Mouse (Mus musculus): ENCODE results near the gene Atp5c1.

The Atp5c1 gene

DNA sequence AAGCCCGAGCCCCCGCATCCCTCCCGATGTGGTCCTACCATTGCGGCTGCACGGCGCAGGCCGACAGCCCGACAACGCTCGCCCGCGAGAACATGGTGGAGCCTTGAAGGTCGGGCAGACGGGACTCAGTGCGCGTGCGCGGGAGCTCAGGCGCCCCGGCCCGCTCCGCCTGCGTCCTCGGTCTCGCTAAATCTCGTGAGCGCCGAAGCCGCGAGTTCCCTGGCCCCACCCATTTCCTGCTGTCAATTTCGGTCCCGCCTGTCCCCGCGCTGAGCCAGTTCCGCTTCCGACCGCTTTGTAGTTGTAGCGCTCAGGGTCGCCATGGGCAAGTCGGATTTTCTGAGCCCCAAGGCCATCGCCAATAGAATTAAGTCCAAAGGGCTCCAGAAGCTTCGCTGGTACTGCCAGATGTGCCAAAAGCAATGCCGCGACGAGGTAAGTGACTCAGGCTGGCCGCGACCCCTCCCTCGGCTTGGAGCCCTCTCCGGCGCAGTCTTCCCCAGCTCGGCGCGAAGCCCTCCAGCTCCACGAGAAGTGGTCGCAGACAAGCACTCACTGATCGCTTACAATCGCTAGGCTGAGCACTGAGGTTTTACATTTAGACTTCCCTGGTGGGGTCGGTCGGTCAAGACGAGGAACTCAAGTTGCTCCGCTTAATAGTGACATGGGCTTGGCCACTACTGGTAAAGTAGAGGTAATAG, at the start of gene Atp5c1, which contains the start of gene Kin:
TSS of gene Atp5c1 (minus strand) at position 201 of the 701 bp plus-strand sequence.
TSS of gene Kin (plus strand) at position 284 of the 701 bp plus-strand sequence.
- CTCF ChIA-PET, result interaction anchor here (0.5 to 0.7 kb wide), 2 partner anchors 16 to 216 kb away, joined by 3 read pairs; no protein-coding TSS in a partner anchor

DNA sequence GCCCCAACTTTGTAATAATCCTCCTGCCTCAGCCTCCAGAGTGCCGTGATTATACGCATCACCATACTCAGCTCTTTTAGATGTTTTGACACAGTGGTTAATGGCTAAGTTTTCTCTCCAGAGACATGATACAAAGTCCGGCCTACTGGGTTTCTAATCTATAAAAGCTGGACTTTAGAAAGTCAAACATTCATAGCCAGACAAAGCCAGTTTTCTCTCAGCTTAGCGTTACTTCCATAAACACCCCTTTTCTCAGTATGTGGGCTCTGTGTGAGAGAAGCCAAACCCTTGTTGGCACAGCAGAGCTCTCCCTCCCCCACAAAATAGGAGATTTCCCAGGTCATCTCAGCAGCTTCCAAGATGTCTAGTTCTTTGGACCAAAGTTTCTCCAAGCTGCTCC, 48.3 kb upstream of the Atp5c1 start:
- CTCF ChIA-PET, result no interaction called here

DNA sequence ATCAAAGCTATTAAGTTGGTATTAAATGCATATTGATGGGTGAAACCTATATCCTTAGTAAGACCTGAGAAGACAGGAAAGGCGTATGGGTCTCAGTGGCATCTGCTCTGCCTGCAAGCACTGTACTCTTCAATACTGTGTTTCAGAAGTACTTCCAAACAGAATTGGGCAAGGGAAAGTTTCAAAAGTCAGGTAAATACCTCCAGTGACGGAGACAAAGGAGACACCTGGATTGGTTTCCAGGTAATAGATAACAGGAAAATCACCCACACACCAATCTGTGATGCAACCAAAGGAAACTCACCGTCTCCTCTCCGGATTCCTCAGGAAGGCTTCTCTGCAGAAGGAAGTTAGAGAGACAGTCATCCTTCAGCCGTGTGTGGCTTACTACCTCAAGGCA, 47.2 kb upstream of the Atp5c1 start:
- CTCF ChIA-PET, result no interaction called here

DNA sequence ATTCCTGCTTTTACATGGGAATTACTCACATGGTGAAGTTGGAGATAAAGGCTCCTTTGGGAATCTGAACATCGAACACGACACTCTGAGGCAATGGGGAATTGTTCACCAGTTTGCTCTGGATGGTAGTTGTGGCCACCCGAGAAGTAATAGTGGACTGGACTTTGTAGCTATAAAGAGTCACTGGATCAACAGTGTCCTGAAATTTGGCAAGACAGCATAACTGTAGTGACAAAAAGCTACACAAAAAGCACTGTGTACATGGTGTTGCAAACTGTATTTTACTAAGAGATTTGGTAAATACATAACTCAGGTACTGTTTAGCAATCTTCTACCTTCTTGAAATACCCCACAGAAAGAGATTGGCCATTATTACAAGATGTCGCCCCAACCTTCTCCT, 45.8 kb upstream of the Atp5c1 start:
- CTCF ChIA-PET, result no interaction called here

DNA sequence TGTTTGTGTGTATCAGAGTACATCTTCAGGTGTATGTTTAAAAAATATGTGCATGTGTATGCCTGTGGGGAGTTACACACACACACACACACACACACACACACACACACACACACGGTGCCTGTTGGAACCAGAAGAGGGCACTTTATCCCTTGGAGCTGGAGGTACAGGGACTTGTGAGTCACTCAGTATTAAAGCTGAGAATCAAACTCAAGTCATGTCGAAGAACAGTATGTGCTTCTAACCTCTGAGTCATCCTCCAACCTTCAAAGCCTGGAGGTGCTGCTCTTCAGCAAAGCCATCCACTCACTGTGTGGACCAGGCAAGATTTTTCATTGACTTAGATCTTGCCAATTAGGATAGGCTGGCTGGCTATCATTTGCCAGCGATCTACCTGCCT, 41.5 kb upstream of the Atp5c1 start:
- CTCF ChIA-PET, result no interaction called here

GRCm38 (mm10) chr2:10119276-10119675, 39.0 kb upstream of the Atp5c1 start:
- CTCF ChIA-PET, result no interaction called here

DNA sequence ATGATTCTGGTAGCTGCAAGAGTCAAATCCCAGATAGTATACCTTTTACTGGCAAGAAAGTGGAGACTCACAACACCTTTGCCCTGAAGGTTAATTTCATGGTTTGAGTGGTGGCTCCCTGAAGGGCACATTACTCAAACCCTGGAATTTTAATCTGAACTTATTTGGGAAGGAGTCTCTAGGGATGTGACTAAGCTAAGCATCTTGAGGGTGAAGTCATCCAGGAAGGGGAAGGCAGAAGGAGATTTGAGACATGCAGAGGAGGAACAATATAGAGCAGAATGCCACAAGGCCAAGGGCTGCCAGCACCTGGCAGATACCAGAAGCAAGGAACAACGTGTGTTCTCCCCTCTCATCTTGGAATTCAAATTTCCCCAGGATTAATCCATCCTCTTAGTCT, 38.4 kb upstream of the Atp5c1 start:
- CTCF ChIA-PET, result no interaction called here

DNA sequence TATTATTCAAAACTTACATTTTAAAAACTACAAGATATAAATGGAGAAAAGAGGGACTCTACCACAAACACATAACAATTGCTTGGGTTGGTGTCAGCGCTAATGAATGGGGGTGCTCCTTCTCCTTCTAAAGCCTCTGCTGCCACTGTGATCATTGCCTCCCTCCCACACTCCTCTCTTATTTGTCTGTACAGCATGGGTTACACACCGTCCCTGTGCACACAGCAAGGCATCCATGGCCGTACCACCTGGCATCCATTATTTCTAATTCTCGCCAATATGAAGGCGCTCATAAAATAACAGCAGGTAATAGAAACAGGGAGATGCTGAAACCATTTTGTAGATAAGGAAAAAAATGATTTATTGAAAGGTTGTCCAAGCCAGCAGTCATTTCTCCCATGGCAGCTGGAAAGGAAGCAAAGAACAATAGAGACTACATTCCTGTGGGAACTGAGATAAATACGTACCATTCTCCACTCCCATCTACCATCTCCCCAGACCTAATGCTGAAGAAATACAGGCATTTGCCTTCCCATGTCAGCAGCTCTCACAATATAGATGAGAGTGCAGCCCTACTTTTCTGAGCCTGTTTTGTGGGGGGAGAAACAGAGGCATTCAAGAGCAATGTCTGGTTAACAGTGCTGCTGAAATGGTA, 28.4 kb upstream of the Atp5c1 start:
- CTCF ChIA-PET, result no interaction called here

DNA sequence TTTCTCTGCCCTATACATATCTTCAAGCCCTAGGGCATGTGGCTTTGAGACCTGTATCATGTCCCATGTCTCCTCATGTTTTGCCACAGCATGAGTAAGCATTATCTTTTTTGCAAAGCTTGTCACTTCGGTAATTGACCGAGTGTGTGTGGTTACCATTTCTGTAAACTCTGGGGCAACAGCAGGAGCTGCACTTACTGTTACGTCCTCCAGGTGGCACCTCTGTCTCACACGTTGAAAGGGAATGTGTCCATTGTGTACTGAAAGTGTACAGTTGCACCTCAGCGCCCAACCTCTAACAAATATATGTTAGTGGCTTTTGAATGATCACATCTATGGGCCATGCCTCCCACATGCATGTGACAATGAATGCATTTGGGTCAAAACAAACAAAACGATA, 20.9 kb upstream of the Atp5c1 start:
- CTCF ChIA-PET, result interaction anchor here (0.7 to 0.9 kb wide), 3 partner anchors 41 to 189 kb away, joined by 3 read pairs; no protein-coding TSS in a partner anchor

GRCm38 (mm10) chr2:10100471-10100870, 20.2 kb upstream of the Atp5c1 start:
- CTCF ChIA-PET, result interaction anchor here (0.9 kb wide), 1 partner anchor 190 kb away, joined by 3 read pairs; no protein-coding TSS in a partner anchor

DNA sequence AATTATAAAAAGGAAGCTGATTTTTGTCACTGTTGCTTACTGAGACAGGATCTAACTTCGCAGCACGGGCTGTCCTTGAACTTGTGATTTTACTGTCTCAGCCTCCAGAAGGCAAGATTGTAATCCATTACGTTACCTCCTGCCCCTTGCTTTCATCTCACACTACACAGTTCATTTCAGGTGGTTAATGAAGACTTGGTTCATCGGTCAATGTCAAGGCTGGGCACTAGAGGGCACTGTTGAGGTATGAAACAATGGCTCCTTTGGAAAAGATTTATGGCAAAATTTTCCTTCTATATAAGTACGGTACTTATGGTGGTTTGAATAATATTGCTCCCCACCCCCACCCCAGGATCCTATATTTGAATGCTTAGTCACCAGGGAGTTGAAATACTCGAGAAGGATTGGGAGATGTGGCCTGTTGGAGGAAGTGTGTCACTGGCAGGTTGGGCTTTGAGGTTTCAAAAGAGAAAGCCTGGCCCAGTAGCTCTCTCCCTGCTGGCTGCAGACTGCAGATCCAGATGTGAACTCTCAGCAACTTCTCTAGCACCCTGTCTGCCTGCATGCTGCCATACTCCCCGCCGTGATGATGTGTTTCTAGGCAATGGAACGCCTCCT, 18.4 kb upstream of the Atp5c1 start:
- CTCF ChIA-PET, result interaction anchor here (0.6 to 0.9 kb wide), 3 partner anchors 12 to 189 kb away, joined by 3 to 19 read pairs (median 5); no protein-coding TSS in a partner anchor

GRCm38 (mm10) chr2:10094327-10095100, 14.2 kb upstream of the Atp5c1 start:
- CTCF ChIA-PET, result no interaction called here

DNA sequence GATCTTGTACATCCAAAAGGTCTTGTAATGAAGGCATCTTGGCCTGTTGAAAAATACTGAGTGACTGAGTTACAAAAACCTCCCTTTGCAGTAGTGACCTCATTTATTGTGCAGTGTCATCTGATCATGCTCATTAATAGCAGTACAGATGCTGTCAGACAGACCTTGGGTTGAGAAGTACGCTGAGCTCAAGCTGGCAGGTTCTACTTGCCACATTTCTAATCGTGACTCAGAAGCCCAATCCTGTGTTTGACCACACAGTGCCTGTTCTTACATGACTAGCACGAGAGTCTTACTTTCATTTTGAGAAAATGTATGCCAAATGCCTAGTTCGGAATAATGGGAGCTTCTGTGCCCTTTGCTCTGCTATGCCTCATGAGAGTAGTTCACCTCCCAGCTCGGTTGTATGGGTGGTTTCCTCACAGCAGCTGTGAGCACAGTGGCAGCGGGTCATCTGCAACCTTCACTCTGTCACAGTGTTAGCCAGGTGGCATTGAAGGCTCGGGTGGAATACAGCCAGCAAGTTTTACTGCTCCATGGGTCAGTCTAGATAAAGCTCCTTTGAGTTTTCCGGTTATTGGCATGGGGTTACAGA, 7.0 kb upstream of the Atp5c1 start:
- CTCF ChIA-PET, result no interaction called here

- CTCF ChIA-PET, result no interaction called here
Measured at GRCm38 (mm10) chr2:10082737-10083136, 2.4 kb upstream of the Atp5c1 start.

GRCm38 (mm10) chr2:10081453-10082080, 1.3 kb upstream of the Atp5c1 start:
- CTCF ChIA-PET, result no interaction called here

GRCm38 (mm10) chr2:10079745-10080309, 483 bp downstream of the Atp5c1 start:
- CTCF ChIA-PET, result interaction anchor here (0.7 kb wide), 1 partner anchor 217 kb away, joined by 3 read pairs; no protein-coding TSS in a partner anchor

DNA sequence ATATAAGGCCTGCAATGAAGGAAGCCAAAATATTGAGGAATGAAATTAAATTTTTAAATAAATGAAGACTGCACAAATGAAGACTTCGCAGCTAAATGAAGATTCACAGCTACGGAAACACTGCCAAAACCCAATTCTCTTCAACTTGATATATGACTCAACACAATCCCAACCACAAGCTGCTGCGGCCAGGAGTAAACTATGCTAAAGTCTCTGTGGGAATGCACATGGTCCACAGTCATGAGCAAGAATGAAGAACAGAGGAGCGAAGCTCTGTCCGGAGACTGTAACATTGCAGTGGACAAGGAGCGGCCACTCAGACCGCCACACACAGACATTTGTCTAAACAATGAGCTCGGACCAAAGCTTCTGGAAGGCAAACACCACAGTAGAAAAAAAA, 3.6 kb downstream of the Atp5c1 start:
- CTCF ChIA-PET, result no interaction called here

GRCm38 (mm10) chr2:10074470-10074869, 5.8 kb downstream of the Atp5c1 start:
- CTCF ChIA-PET, result no interaction called here

GRCm38 (mm10) chr2:10071751-10072150, 8.6 kb downstream of the Atp5c1 start:
- CTCF ChIA-PET, result no interaction called here

DNA sequence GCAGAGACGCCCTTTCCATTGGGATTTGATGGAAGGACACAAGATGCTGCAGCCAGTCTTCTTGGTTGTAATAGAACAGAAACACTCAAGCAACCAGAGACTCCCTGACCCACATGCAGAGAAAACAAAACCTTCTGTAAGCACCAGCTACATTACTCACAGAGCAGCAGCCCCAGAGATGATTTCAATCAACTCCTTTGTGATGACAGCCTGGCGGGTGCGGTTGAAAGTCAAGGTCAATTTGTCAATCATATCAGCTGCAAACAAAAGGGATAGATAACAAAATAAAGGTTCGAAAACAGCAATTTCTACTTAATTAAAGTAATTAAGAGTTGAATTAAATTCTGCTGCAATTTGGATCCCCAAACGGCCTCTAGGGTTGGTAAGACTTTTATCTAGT, 21.5 kb downstream of the Atp5c1 start:
- CTCF ChIA-PET, result no interaction called here

- CTCF ChIA-PET, result no interaction called here
Measured at GRCm38 (mm10) chr2:10051996-10052395, 28.3 kb downstream of the Atp5c1 start.

Measured in spleen, embryonic (tissue).